Mouse (Mus musculus) thymus, adult 2 months (tissue): ENCODE measurements around the gene Itpripl1.

Source experiments
- CTCF ChIP-seq: fragments of 200-500 bp; IDR thresholded peaks from 2 replicates; pipeline ENCODE4 v1.5.1; 2012; ENCODE audit warnings: mild to moderate bottlenecking, control low read depth, low read length, moderate library complexity, borderline replicate concordance; ENCODE audit not compliant: control insufficient read depth, poor library complexity, insufficient read depth; ENCODE audit errors: extremely low read depth
- POLR2A ChIP-seq: fragments of 200-500 bp; IDR thresholded peaks from 2 replicates; pipeline ENCODE4 v1.6.1; 2012; ENCODE audit warnings: mild to moderate bottlenecking, low read length, control low read depth, moderate library complexity; ENCODE audit not compliant: control insufficient read depth, poor library complexity, insufficient read depth; ENCODE audit errors: extremely low read depth

DNA sequence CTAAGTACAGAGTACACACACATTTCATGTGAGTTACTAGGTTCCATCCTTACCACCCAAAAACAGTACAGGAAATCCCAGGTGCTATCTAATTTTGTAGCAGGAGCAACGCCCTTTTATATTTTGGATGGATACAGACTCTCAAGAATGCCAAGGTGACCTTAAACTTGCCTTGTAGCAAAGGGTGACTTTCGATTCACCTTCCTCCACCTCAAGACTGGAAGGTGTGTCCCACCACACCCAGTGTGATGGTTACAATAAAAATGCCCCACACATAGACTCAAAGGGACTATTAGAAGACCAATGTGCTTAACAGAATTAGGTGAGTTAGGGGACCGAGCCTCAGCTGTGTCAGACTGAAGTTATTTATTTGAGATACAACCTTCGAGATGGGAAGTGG lies 34.3 kb downstream of the Itpripl1 start:
- TF ChIP-seq CTCF (no peak), POLR2A (no peak)
